Mouse (Mus musculus) kidney, embryonic 14.5 days (tissue): ENCODE measurements around the gene H3f3b. TPM values are rescaled to one million over a fixed set of nuclear protein-coding genes. Genes with fewer than 3 reads are reported as not detected.
A peak's percentile ranks its signal among the peaks of the same experiment; 100 is the strongest.

Source experiments
- ATAC-seq: fragments of 200-750 bp; cut with Nextera tagmentation; 2 replicates; pipeline ENCODE4 v1.8.0; 2017; ENCODE audit warnings: moderate number of reproducible peaks, mild to moderate bottlenecking, moderate TSS enrichment, moderate library complexity; ENCODE audit not compliant: low FRiP score, low TSS enrichment
- H3K27ac ChIP-seq: fragments of 300-500 bp; sonication (generic); 2 replicates; pipeline ENCODE4 v1.5.1; 2014; ENCODE audit warnings: low read depth, mild to moderate bottlenecking, low read length, moderate library complexity, mixed read lengths
- H3K27me3 ChIP-seq: fragments of 300-500 bp; sonication (generic); 2 replicates; pipeline ENCODE4 v1.6.1; 2014; ENCODE audit warnings: mild to moderate bottlenecking, low read length; ENCODE audit not compliant: control insufficient read depth, insufficient read depth
- H3K36me3 ChIP-seq: fragments of 300-500 bp; sonication (generic); 2 replicates; pipeline ENCODE4 v1.6.1; 2014; ENCODE audit warnings: low read length, mixed read lengths; ENCODE audit not compliant: control insufficient read depth, insufficient read depth
- H3K4me1 ChIP-seq: fragments of 300-500 bp; sonication (generic); 2 replicates; pipeline ENCODE4 v1.6.1; 2014; ENCODE audit warnings: low read length, mixed read lengths; ENCODE audit not compliant: control insufficient read depth, insufficient read depth
- H3K4me2 ChIP-seq: fragments of 300-500 bp; sonication (generic); replicated peaks from 2 replicates; pipeline ENCODE4 v1.6.1; 2014; ENCODE audit warnings: low read depth, mild to moderate bottlenecking, low read length
- H3K4me3 ChIP-seq: fragments of 300-500 bp; sonication (generic); 2 replicates; pipeline ENCODE4 v1.5.1; 2014; ENCODE audit warnings: mild to moderate bottlenecking, low read length
- H3K9ac ChIP-seq: fragments of 300-500 bp; sonication (generic); 2 replicates; pipeline ENCODE4 v1.6.1; 2014; ENCODE audit warnings: low read depth, mild to moderate bottlenecking, low read length, moderate library complexity
- H3K9me3 ChIP-seq: fragments of 300-500 bp; sonication (generic); 2 replicates; pipeline ENCODE4 v1.6.1; 2016; ENCODE audit warnings: low read length; ENCODE audit not compliant: control insufficient read depth
- WGBS: fragments of 180-500 bp; shearing (Covaris S2); extraction: QIAGEN DNeasy Blood & Tissue Kit; methylation state at CpG from one replicate; pipeline ENCODE4 v1.1.7; 2014; 5-methylcytosine and 5-hydroxymethylcytosine counted together
- polyA plus RNA-seq: library from polyadenylated mRNA; unstranded; fragments of >200 nt; fragmentation: Nextera tagmentation; extraction: Ambion mirVana; gene quantifications from 2 replicates; pipeline ENCODE4 v1.2.1, GENCODE M21; 2014

The H3f3b gene
- polyA plus RNA-seq, 1 experiment from 2014 or later = 1,881 TPM

- H3K9ac ChIP-seq = 0 out of 2 replicates have a peak overlapping the region, but pooled peaks have one; percentile 13
- no peak overlapping the region for H3K27ac ChIP-seq
- no peaks in the 10 kb centered on the region for H3K9me3 ChIP-seq
- H3K4me1 ChIP-seq = no peaks in the 10 kb centered on the region
- H3K36me3 ChIP-seq = no peaks in the 10 kb centered on the region
- no peaks in the 10 kb centered on the region for H3K27me3 ChIP-seq
- no peak for ATAC-seq
- peak overlapping the region; percentile 17; the same call in 1 of the 2 replicates for H3K4me2 ChIP-seq
- 37% methylated on average over 15 of the region's 15 CpGs for WGBS
- H3K4me3 ChIP-seq = no peak overlapping the region
These were observed 38.1 kb downstream of the H3f3b start for GRCm38 (mm10) chr11:115989686-115990085.

GRCm38 (mm10) chr11:115983291-115983690, 44.5 kb downstream of the H3f3b start:
- no peak for ATAC-seq
- Histone ChIP-seq H3K27ac (no peak overlapping the region), H3K9ac (no peak overlapping the region), H3K4me1 (no peaks in the 10 kb centered on the region), H3K36me3 (no peaks in the 10 kb centered on the region), H3K4me3 (no peak overlapping the region), H3K4me2 (no peak overlapping the region), H3K9me3 (no peaks in the 10 kb centered on the region), H3K27me3 (no peaks in the 10 kb centered on the region)
- WGBS = 83% methylated on average over 8 of the region's 8 CpGs

GRCm38 (mm10) chr11:115982472-115982871, 45.3 kb downstream of the H3f3b start:
- Histone ChIP-seq H3K36me3 (no peaks in the 10 kb centered on the region), H3K9me3 (no peaks in the 10 kb centered on the region), H3K27ac (no peak overlapping the region), H3K4me3 (no peak overlapping the region), H3K27me3 (no peaks in the 10 kb centered on the region), H3K4me2 (no peak overlapping the region), H3K9ac (no peak overlapping the region), H3K4me1 (no peaks in the 10 kb centered on the region)
- WGBS = 89% methylated on average over 15 of the region's 15 CpGs
- no peak for ATAC-seq

- peaks cover 6% of the 10 kb centered on the region for H3K4me1 ChIP-seq
- no peaks in the 10 kb centered on the region for H3K9me3 ChIP-seq
- H3K36me3 ChIP-seq = no peaks in the 10 kb centered on the region
- ATAC-seq = no peak
- H3K27ac ChIP-seq = no peak overlapping the region
- WGBS = 41% methylated on average over 12 of the region's 12 CpGs
- H3K27me3 ChIP-seq = peaks cover 23% of the 10 kb centered on the region
- peak overlapping the region; percentile 54; the same call in 1 of the 2 replicates for H3K9ac ChIP-seq
- H3K4me3 ChIP-seq = peak overlapping the region; percentile 47; the same call in 1 of the 2 replicates
- peak overlapping the region; percentile 85 for H3K4me2 ChIP-seq
These were observed 52.2 kb downstream of the H3f3b start for GRCm38 (mm10) chr11:115975544-115975943.

GRCm38 (mm10) chr11:115975083-115975420, 52.7 kb downstream of the H3f3b start:
- peak overlapping the region; percentile 47 for H3K4me3 ChIP-seq
- WGBS = 1% methylated on average over 18 of the region's 18 CpGs
- H3K36me3 ChIP-seq = no peaks in the 10 kb centered on the region
- peak overlapping the region; percentile 54 for H3K9ac ChIP-seq
- H3K27me3 ChIP-seq = peaks cover 23% of the 10 kb centered on the region
- peak overlapping the region; percentile 85 for H3K4me2 ChIP-seq
- no peak overlapping the region for H3K27ac ChIP-seq
- peaks cover 11% of the 10 kb centered on the region for H3K4me1 ChIP-seq
- no peaks in the 10 kb centered on the region for H3K9me3 ChIP-seq
- ATAC-seq = no peak

GRCm38 (mm10) chr11:115974309-115975082, 53.3 kb downstream of the H3f3b start, which contains the start of gene Itgb4:
TSS of gene Itgb4 (plus strand) at chr11:115974709.
- peaks cover 16% of the 10 kb centered on the region for H3K4me1 ChIP-seq
- peaks cover 23% of the 10 kb centered on the region for H3K27me3 ChIP-seq
- H3K36me3 ChIP-seq = no peaks in the 10 kb centered on the region
- H3K4me2 ChIP-seq = peak within 1 kb of the TSS; percentile 85
- H3K9ac ChIP-seq = peak within 1 kb of the TSS; percentile 54
- ATAC-seq = peak; percentile 46; the same call in 1 of the 2 replicates
- no peak within 1 kb of the TSS for H3K27ac ChIP-seq
- no peaks in the 10 kb centered on the region for H3K9me3 ChIP-seq
- 12% methylated on average over 41 of the region's 58 CpGs for WGBS
- peak within 1 kb of the TSS; percentile 47 for H3K4me3 ChIP-seq

Other genes starting within 250 kb of the H3f3b start
- gene Caskin2, start 214.3 kb downstream of the H3f3b start, polyA plus RNA-seq = 14.2 and 17.5 TPM in 2 replicates
- gene Tsen54, start 213.2 kb downstream of the H3f3b start, polyA plus RNA-seq = 26.2 and 34.9 TPM in 2 replicates
- gene Llgl2, start 203.9 kb downstream of the H3f3b start, polyA plus RNA-seq = 24.3 and 28.7 TPM in 2 replicates
- gene Myo15b, start 169.6 kb downstream of the H3f3b start, polyA plus RNA-seq = 2.8 and 5.5 TPM in 2 replicates
- 2.3 and 2.9 TPM in 2 replicates for gene Smim5, start 128.0 kb downstream of the H3f3b start, polyA plus RNA-seq
- gene Smim6, start 115.9 kb downstream of the H3f3b start, polyA plus RNA-seq = 9.4 and 9.6 TPM in 2 replicates
- gene Sap30bp, start 94.7 kb downstream of the H3f3b start, polyA plus RNA-seq = 41.4 and 48.1 TPM in 2 replicates
- 13.0 and 19.1 TPM in 2 replicates for gene Recql5, start 94.5 kb downstream of the H3f3b start, polyA plus RNA-seq
- gene Itgb4, start 53.3 kb downstream of the H3f3b start, polyA plus RNA-seq = 1.1 and 2.1 TPM in 2 replicates
- gene Galk1, start 15.2 kb downstream of the H3f3b start, polyA plus RNA-seq = 155 and 166 TPM in 2 replicates
- 24.4 and 37.2 TPM in 2 replicates for gene Unk, start 2.4 kb upstream of the H3f3b start, polyA plus RNA-seq
- 1.3 and 1.5 TPM in 2 replicates for gene Unc13d, start 50.0 kb upstream of the H3f3b start, polyA plus RNA-seq
- 55.2 and 80.2 TPM in 2 replicates for gene Wbp2, start 59.0 kb upstream of the H3f3b start, polyA plus RNA-seq
- 12.2 and 12.8 TPM in 2 replicates for gene Trim47, start 99.2 kb upstream of the H3f3b start, polyA plus RNA-seq
- gene Trim65, start 103.2 kb upstream of the H3f3b start, polyA plus RNA-seq = 3.2 and 4.1 TPM in 2 replicates
- 111 and 114 TPM in 2 replicates for gene Mrpl38, start 110.9 kb upstream of the H3f3b start, polyA plus RNA-seq
- gene Fbf1, start 140.2 kb upstream of the H3f3b start, polyA plus RNA-seq = 19.6 and 36.8 TPM in 2 replicates
- gene Ten1, start 170.9 kb upstream of the H3f3b start, polyA plus RNA-seq = 74.1 and 76.3 TPM in 2 replicates
- 16.3 and 27.4 TPM in 2 replicates for gene Acox1, start 171.1 kb upstream of the H3f3b start, polyA plus RNA-seq
- 1.4 and 2.6 TPM in 2 replicates for gene Evpl, start 210.1 kb upstream of the H3f3b start, polyA plus RNA-seq
- 60.6 and 85.6 TPM in 2 replicates for gene Srp68, start 246.3 kb upstream of the H3f3b start, polyA plus RNA-seq